Mouse (Mus musculus): Measurements from ENCODE around the gene Bves.
"Not testable (repeated sequence)": the region's sequence is repeated elsewhere in the genome, so short reads cannot be mapped to it uniquely, and the experiment has no call there.

The Bves gene

DNA sequence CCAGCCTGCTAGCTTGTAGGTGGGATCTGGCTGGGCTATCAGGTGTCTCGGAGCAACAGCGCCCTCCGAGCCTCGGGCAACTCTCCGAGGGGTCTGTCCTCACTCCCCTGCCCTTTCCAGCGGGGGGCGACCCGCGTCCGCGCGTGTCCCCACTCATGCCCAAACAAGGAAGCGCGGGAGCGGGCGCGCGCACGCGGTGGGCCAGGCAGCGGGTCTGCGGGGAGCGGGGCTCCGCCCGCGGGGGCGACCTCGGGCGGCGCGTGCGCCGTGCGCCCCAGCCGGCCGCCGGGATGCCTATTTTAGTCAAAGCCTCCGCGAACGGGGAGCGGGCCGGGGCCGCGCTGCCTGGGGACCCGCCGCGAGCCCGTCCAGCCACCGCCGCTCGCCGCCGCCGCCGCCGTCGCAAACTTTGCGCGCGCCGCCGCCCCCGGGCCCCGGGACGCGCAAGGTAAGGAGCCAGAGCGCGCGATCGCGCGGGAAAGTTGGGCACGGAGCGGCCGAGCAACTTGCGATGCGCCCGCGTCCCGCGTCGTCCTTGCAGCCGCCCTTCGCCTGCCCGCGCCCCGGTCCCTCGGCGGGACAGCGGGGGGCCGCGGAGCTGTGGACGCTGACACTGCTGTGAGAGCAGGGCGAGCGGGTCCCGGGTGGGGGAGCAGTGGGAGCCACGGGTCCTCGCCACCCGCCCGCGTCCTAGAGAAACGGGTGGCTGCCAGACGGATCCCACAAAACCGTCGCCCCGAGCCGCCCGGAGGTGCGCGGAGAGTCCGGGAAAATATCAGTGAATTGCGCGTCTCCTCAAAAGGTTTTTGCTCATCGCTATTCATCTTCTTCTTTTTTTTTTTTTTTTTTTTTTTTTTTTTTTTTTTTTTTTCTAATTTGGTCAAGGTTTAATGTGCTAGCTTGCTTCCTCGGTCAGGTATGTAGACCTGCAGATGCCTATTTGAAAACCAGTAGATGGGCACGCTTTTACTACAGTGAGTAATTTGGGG lies at the start of gene Bves:
Gene Bves (plus strand): TSS at position 339 of the 989 bp plus-strand sequence.
- no peak for DNase-seq (ENCODE audit: low spot score in 2 of 2)

DNA sequence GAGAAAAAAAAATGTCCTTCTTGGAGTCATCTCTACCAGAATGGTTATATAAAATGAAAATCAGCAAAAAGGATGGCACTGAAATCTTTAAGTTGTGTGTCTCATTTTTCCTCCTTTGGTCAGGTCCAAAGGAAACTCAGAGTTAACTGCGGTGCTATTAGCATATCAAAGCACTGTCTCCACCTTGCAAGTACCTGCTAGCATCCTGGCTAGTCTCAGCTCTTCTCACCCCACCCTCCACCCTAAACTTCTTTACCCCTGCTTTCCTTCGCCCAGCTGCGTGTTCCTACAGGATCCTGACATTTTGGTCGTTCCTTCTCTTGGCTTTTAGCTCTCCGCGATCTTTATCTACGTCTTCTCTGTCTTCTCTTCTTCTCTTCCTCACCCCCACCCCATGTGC lies 47.2 kb upstream of the Bves start:
- DNase-seq (ENCODE audit: low spot score in 2 of 2): no peak

DNA sequence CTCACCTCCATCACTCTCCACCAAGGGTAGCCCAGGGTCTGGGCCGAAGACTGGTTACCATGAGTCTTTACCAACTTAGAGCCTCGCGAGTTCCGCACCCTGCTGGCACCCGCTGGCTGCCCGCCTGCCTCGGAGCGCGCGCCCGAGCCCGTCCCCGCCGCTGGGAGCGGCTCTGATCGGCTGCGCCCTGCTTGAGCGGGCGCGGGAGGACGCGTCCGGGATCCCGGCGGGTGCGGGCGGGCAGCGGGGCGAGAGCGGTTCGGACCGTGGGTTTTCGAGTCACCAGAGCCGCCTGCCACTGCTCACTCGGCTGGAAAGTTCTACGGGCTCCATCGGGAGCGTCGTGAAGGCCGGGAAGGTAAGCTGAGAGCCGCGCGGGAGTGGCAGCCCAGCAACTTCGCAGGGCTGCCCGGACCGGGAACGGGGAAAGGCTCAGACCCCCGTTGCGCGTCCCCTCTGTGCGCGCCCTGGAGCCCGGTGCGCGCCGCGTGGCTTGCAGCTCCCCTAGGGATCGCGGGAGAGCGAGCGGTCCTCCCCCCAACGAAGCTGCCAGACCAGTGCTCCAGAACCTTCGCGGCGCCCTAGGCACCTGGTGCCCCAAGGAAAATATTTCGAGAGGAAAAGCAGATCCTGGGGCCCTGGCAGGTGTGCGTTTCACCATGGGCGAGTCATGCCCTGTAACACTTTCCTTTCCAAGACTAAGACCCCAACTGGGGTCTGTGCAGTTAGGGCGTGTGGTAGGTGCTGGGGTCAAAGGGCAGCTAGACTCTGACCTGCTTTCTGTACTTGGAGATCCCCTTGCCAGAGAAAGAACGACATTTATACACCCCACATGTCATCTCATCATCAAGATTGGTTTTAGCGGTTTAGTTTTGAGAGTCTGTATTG lies 46.1 kb upstream of the Bves start:
- no peak for DNase-seq (ENCODE audit: low spot score in 2 of 2)

DNA sequence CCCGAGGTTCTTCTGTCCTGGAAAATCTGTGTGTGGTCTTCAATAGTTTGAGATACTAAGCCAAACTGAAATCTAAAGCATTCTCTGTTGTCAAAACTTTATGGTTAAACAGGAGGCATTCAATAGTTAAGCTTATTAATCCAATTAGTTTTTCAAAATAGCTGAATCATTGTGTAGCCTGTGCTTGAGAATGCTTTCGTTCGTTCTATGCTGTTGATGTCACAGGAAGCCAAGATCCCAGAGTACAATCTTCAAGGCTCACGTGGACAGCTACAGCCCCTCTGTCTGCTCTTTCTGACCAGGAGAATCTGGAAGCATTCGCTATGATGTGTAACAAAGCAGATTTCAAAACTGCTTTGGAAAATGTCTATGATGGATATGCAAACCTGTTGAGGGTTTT lies 45.0 kb upstream of the Bves start:
- no peak for DNase-seq (ENCODE audit: low spot score in 2 of 2)

DNA sequence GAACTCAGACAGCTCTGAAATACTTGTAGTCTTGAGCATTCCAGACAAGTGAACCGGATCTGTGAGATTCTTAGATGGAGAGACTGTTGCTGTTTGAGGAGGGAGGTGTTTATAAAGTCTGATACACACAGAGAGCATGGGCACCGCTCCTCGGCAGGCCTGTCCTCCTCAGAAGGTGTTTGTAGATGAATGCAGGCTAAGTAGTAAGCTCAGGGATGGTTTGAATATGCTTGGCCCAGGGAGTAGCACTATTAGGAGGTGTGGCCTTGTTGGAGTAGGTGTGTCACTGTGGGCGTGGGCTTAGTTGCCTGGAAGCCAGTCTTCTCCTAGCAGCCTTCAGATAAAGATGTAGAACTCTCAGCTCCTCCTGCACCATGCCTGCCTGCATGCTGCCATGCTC lies 43.4 kb upstream of the Bves start:
- not testable (repeated sequence) for DNase-seq (ENCODE audit: low spot score in 2 of 2)

DNA sequence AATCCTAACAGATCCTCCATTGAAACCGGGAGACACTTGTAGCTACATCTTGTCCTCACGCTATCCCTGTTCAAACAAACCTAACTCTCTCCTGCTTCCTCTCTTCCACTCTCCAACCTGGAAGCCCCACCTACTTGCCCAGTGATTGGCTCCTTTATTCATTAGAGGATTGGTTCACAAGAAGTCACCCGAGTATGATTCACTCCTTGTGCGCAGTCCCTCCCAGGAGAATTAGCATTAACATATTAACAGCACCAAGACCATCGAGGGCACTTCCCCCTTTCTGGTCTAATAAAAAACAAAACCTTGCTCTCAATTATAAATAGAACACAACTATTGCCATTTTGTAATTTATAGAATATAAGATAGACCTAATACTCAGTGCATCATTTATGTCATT lies 40.5 kb upstream of the Bves start:
- DNase-seq (ENCODE audit: low spot score in 2 of 2): no peak

DNA sequence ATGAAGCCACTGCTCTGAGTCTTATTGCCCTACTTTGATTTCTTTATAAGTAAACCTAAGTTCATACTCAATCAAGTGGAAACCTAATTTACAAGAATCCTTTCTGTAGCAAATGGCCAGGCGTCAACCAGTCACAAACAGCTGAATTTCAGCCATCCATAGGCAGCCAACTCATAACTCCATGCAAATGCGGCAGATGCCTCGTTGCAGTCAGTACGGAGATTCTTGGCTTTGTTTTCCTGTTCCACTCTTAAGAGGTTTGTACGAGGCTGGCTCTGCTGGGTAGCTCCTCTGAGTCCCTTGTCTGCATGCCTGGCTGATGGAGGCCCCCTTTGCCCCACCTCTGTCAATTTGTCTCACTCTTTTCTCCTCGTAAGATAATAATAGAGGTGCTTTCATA lies 37.1 kb upstream of the Bves start:
- DNase-seq (ENCODE audit: low spot score in 2 of 2): no peak

DNA sequence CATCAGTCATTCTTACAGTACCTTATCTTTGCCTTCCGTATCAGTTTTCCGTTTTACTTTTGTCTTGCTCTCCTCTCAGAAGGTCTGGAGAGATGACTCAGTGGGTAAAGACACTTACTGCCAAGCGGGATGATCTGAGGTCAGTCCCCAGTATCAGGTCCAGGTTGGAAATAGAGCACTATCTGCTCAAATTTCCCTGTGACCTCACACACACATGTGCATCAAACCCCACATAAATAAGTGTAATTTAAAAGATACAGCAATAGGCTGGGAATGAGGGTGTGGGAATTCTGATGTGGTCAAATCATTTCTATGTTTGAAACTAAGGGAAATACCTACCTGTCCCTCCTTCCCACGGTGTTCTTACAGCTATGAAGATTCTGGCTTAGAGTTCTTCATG lies 36.1 kb upstream of the Bves start:
- DNase-seq (ENCODE audit: low spot score in 2 of 2): no peak

DNA sequence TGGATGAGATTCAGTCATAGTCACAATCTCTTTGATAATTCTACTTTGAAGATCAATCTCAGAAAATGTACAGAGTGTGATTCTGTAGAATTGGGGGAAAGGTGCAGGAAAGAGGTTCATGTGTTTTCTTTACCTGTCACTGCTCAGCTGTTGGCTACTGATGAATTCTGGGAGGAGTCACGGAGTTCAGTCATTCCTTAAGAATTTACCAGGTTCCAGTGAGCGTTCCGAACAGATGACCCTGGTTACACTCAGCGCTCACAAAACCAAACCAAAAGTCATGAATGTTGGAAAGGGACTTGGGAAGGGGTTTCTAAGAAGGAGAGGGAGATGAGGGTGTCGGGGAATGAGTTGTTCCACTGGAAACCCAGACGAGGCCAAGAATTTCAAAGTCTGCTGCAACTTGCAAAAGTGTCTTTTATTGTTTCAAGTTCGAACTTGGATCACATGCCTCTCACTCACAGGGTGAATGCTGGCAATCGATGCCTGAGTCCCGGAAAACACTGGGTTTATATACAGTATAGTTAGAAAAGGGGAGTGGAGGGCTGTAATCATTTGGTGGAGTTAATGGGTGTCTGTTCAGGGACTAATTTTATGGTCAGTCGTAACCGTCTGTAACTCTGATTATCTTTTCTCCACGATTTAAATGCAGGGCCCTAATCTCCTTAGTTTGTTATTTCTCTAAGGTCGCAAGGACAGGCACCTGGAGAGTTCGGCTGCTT lies 32.1 kb upstream of the Bves start:
- no peak for DNase-seq (ENCODE audit: low spot score in 2 of 2)

DNA sequence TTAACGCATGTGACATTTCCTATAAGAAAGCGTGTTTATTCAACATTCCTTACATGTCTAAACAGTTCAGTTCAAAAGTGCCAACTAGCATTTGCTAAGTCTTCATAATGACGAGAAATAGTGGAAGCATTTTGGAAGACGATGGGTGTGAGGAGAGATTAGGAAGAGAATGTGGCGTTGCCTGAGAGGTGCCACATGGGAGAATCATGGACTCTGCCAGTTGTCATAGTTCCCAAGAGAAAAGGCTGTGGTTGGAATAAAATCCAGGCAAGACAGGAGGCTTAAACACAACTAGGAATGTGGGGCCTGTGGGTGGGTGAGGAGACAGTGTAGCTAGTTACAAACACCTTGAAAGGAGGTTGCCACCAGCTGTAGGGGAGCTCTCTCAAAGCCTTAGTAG lies 30.4 kb upstream of the Bves start:
- DNase-seq (ENCODE audit: low spot score in 2 of 2): no peak

DNA sequence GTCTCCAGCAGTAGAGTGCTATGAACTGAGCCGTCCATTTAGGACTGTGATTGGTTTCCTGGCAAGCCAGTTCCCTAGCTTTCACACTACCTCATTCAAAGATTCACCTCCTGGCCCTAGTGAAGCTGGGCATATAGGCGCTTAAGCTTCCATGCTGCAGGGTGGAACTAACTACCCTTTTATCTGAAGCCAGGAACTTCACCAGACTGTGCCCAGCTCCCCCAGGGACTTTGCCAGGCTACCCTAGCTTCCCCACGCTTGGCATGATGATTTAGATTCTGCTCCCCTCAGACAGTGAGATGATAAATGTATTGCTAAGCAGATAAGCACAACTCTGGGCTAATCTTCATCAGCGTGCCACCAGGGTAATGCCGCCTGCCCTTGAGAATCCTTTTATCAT lies 24.4 kb upstream of the Bves start:
- DNase-seq (ENCODE audit: low spot score in 2 of 2): no peak

DNA sequence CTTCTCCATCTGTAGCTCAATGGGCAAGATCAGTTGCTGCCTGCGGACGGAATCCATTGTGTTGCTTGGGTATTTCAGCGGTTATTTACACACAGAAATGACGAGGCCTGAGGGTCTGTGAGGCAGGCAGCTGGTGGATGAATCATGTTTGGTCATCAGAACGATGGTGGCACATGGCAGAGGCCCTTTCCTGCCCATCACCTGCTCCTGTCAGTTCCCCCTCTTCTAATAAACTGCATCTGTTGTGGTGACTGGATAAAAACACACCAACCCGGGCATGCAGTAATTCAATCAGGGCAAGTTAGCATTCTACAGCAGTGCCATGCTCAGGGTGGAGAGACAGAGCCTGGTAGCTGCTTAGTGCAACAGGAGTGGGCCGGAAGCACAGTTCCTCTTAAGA lies 23.9 kb upstream of the Bves start:
- DNase-seq (ENCODE audit: low spot score in 2 of 2): no peak

DNA sequence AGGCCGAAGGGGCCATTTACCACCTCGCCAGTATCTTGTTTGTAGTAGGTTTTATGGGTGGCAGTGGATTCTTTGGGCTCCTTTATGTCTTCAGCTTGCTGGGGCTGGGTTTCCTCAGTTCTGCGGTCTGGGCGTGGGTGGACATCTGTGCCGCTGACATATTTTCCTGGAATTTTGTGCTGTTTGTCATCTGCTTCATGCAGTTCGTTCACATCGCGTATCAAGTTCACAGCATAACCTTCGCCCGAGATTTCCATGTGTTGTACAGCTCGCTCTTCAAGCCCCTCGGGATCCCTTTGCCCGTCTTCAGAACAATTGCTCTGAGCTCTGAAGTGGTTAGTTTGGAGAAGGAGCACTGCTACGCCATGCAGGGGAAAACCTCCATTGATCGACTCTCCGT lies 20.7 kb upstream of the Bves start:
- no peak for DNase-seq (ENCODE audit: low spot score in 2 of 2)

DNA sequence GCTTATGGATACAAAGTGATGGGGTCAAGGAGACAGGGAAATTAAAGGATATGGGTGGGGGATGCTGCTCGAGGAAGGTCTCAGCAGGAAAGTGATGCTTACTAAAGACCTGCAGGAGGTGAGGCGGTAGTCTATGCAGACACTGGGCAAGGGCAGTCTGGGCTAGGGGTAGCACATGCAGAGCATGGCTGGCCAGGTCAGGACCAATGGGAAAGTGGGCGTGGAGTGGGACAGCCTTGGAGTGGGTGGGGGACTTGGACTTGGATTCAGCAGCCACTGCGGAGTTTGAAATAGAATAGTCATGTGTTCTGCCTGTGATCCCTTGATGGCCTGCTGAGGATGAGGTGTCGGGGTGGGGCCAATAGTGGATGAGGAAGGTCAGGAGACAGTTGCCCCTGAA lies 16.6 kb upstream of the Bves start:
- DNase-seq (ENCODE audit: low spot score in 2 of 2): no peak

DNA sequence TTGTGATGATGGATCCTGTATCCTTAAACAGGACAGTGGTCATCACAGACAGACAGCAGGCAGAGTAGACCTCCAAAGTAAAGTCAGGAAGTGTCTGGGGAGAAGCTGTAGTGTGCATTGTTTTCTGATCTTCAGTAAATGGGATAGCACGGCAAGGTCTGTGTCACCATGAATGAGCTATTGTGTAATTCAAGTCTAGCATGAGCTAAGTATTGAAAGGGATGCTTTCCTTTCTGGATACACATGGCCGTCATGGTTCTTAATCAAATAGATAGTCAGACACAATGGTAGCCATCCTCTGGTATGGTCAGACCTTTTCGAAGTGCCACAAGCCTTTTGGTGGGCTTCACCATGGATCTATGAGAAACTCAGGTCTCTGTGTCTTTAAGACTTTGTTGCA lies 15.3 kb upstream of the Bves start:
- no peak for DNase-seq (ENCODE audit: low spot score in 2 of 2)

DNA sequence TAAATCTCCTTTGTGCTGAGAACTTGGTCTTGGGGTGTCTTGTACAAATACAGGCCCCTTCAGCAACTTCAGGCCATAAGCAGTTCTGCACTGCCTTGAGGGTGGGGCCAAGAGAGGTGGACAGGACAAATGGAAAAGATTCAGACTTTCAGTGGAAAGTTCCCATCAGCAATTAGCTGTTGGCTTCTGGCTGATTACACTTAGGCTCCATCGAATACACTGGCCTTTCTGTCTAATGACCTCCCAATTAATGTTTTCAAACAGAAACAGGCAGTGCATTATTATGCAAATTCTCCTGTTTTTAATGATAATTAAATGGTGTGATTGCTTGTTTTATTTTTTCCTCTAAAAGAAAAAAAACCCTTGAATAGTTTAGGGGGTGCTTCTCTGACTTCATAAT lies 11.4 kb upstream of the Bves start:
- no peak for DNase-seq (ENCODE audit: low spot score in 2 of 2)

DNA sequence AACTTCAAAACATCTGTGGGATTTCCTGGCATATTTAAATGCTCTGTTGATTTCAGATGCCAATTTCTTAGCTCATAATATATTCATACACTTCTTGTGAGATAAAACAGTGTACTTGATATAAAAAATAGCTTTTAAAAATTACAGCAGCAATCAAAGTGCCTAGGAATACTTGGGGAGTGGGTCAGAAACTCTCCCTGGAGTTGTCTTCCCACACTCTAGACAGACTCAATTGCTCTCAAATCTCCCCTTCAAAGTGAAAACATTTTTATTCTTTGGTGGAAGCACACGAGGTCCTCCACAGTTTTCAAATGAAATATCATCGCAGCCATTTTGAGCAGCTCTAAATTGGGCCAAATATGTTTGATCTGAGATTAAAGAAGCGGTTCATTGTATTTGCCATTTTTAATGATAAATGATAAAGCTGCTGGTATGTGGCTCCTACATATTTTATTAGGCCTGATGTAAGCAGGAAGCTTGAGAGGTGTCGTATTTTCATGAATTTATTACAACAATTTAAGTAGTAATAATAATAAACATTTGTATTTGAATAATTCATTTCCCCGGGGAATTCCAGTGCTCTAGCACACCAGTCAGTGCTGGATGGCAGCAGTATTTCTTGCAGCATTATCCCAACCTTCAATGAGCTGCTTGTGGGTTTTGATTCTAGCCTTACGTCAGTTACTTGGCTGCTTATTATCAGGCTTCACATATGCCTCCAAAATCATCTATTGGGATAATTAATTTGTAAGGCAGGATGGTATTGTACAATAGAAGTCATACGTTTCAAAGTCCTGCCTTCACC lies 7.2 kb upstream of the Bves start:
- DNase-seq (ENCODE audit: low spot score in 2 of 2): no peak

DNA sequence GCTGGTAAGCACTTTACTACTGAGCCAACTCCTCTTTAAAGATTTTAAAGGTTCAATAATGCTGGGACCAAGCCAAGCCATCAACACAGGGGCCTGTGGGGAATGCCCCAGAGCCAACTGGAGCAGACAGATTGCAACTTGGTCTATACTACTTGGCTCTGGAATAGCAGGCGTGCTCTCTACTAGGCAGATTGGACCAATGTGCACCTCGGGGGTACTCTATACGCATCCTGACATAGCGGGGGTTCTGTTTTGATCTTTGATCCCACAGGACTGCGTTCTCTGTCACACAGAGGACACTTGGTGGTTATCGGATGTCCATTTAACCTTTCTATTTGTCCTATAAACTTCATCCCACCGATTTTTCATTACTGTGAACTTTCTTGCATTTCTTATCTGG lies 647 bp upstream of the Bves start:
- DNase-seq (ENCODE audit: low spot score in 2 of 2): no peak

DNA sequence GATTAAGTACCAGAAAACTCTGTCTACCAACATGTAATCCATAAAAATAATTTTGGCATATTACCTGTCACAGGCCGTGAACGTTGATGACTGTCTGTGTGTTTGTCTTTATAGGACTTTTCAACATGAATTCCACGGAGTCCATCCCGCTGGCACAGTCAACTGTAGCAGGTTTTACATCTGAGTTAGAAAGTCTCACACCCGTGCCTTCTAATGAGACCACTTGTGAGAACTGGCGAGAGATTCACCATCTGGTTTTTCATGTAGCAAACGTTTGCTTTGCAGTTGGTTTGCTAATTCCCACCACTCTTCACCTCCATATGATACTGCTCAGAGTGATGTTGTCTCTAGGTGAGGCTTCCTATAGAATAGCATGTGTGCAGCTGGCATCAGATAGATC lies 3.5 kb downstream of the Bves start:
- no peak for DNase-seq (ENCODE audit: low spot score in 2 of 2)

DNA sequence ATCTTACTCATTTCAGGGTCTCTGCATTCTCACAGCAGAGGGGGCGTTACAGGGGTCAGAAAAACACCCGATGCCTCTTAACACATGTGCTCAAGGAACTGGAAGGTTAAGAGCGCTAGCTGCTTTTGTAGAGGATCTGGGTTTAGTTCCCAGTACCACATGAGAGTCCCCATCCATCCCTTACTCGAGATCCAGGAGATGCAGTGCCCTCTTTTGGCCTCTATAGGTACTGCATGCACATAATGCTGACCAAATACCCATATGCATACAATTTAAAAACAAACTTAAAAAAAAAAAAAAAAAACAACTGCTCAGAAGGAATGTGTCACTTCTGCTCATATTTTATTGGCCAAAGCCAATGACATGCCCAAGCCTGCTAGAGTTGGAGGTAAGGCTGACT lies 8.8 kb downstream of the Bves start:
- DNase-seq (ENCODE audit: low spot score in 2 of 2): no peak

DNA sequence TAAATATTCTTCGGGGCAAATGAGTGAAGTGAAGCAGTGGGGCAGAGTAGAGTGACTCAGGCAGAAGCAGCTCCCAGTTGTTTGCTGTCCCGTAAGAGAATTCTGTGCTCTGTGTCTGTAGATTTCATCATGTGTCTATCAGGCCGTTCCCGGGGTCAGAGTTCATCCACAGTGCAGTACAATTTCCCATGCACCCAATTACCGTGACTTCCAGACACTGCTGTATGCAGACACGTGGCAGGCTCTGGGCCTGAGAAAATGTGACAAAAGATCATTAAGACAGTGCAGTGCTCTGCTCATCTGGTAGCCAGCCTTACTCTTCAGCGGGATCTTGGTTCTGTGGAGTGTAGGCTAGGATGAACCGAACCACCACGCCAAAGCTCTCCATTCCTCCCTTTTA lies 9.6 kb downstream of the Bves start:
- DNase-seq (ENCODE audit: low spot score in 2 of 2): no peak

Measured in natural killer cell, adult 2 months (primary cell).